Mouse (Mus musculus): ENCODE measurements around the gene Pdlim1. TPM values are rescaled to one million over a fixed set of nuclear protein-coding genes. Genes with fewer than 3 reads are reported as not detected.
A peak's percentile ranks its signal among the peaks of the same experiment; 100 is the strongest.
"Not testable (repeated sequence)": the region's sequence is repeated elsewhere in the genome, so short reads cannot be mapped to it uniquely, and the experiment has no call there.

Pdlim1 gene
- polyA plus RNA-seq, 1 experiment from 2014 or later = 122 TPM

GRCm38 (mm10) chr19:40231074-40231738, 40.4 kb downstream of the Pdlim1 start:
- no peaks in the 10 kb centered on the region for H3K4me1 ChIP-seq
- WGBS = 82% methylated on average over 13 of the region's 13 CpGs
- peaks cover 11% of the 10 kb centered on the region for H3K36me3 ChIP-seq (replicated peaks)
- peak; percentile 17 for DNase-seq (ENCODE audit: low spot score)
- no peak overlapping the region for H3K4me3 ChIP-seq
- no peaks in the 10 kb centered on the region for H3K27me3 ChIP-seq (replicated peaks; ENCODE audit: low read depth, poor library complexity, severe bottlenecking)
- H3K9me3 ChIP-seq = no peaks in the 10 kb centered on the region
- H3K27ac ChIP-seq (replicated peaks) = no peak overlapping the region

GRCm38 (mm10) chr19:40226516-40227151, 45.0 kb downstream of the Pdlim1 start:
- no peaks in the 10 kb centered on the region for H3K9me3 ChIP-seq
- H3K27me3 ChIP-seq (replicated peaks; ENCODE audit: low read depth, poor library complexity, severe bottlenecking) = no peaks in the 10 kb centered on the region
- WGBS = 86% methylated on average over 12 of the region's 12 CpGs
- H3K4me3 ChIP-seq = no peak overlapping the region
- no peak overlapping the region for H3K27ac ChIP-seq (replicated peaks)
- H3K36me3 ChIP-seq (replicated peaks) = peaks cover 24% of the 10 kb centered on the region
- H3K4me1 ChIP-seq = no peaks in the 10 kb centered on the region
- no peak for DNase-seq (ENCODE audit: low spot score)

GRCm38 (mm10) chr19:40225761-40226110, 45.9 kb downstream of the Pdlim1 start:
- Histone ChIP-seq H3K4me3 (no peak overlapping the region), H3K27me3 (replicated peaks; ENCODE audit: low read depth, poor library complexity, severe bottlenecking) (no peaks in the 10 kb centered on the region), H3K27ac (replicated peaks) (no peak overlapping the region), H3K9me3 (no peaks in the 10 kb centered on the region), H3K4me1 (no peaks in the 10 kb centered on the region), H3K36me3 (replicated peaks) (peaks cover 24% of the 10 kb centered on the region)
- DNase-seq (ENCODE audit: low spot score) = no peak
- 71% methylated on average over 5 of the region's 5 CpGs for WGBS

GRCm38 (mm10) chr19:40225102-40225760, 46.4 kb downstream of the Pdlim1 start:
- DNase-seq (ENCODE audit: low spot score) = peak; percentile 74
- Histone ChIP-seq H3K36me3 (replicated peaks) (peaks cover 24% of the 10 kb centered on the region), H3K27ac (replicated peaks) (no peak overlapping the region), H3K4me1 (no peaks in the 10 kb centered on the region), H3K27me3 (replicated peaks; ENCODE audit: low read depth, poor library complexity, severe bottlenecking) (no peaks in the 10 kb centered on the region), H3K9me3 (no peaks in the 10 kb centered on the region), H3K4me3 (no peak overlapping the region)
- 75% methylated on average over 5 of the region's 5 CpGs for WGBS

GRCm38 (mm10) chr19:40222307-40222706, 49.3 kb downstream of the Pdlim1 start:
- not testable (repeated sequence) for H3K27ac ChIP-seq (replicated peaks); H3K27me3 ChIP-seq (replicated peaks; ENCODE audit: low read depth, poor library complexity, severe bottlenecking); DNase-seq (ENCODE audit: low spot score); H3K4me3 ChIP-seq; H3K4me1 ChIP-seq; H3K9me3 ChIP-seq
- H3K36me3 ChIP-seq (replicated peaks) = peaks cover 13% of the 10 kb centered on the region
- 91% methylated on average over 9 of the region's 9 CpGs for WGBS

GRCm38 (mm10) chr19:40220878-40221277, 50.8 kb downstream of the Pdlim1 start:
- 84% methylated on average over 5 of the region's 5 CpGs for WGBS
- peaks cover 13% of the 10 kb centered on the region for H3K36me3 ChIP-seq (replicated peaks)
- no peak for DNase-seq (ENCODE audit: low spot score)

GRCm38 (mm10) chr19:40202947-40203346, 68.7 kb downstream of the Pdlim1 start:
- H3K36me3 ChIP-seq (replicated peaks); DNase-seq (ENCODE audit: low spot score); H3K9me3 ChIP-seq; H3K27me3 ChIP-seq (replicated peaks; ENCODE audit: low read depth, poor library complexity, severe bottlenecking); H3K4me3 ChIP-seq; H3K4me1 ChIP-seq; H3K27ac ChIP-seq (replicated peaks): not testable (repeated sequence)
- WGBS = 67% methylated on average over 4 of the region's 4 CpGs

More at GRCm38 (mm10) chr19:40220878-40221277, 50.8 kb downstream of the Pdlim1 start:
- Histone ChIP-seq H3K27ac (replicated peaks) (no peak overlapping the region), H3K9me3 (no peaks in the 10 kb centered on the region), H3K27me3 (replicated peaks; ENCODE audit: low read depth, poor library complexity, severe bottlenecking) (no peaks in the 10 kb centered on the region), H3K4me1 (no peaks in the 10 kb centered on the region), H3K4me3 (no peak overlapping the region)

- Histone ChIP-seq H3K27me3 (replicated peaks; ENCODE audit: low read depth, poor library complexity, severe bottlenecking) (no peaks in the 10 kb centered on the region), H3K36me3 (replicated peaks) (no peaks in the 10 kb centered on the region), H3K27ac (replicated peaks) (no peak overlapping the region), H3K4me3 (no peak overlapping the region), H3K4me1 (no peaks in the 10 kb centered on the region), H3K9me3 (no peaks in the 10 kb centered on the region)
- WGBS = 91% methylated on average over 10 of the region's 10 CpGs
- DNase-seq (ENCODE audit: low spot score) = no peak
Measured at GRCm38 (mm10) chr19:40190596-40190995, 81.0 kb downstream of the Pdlim1 start.

- Histone ChIP-seq H3K9me3 (no peaks in the 10 kb centered on the region), H3K36me3 (replicated peaks) (no peaks in the 10 kb centered on the region), H3K4me1 (no peaks in the 10 kb centered on the region), H3K4me3 (no peak within 1 kb of the TSS), H3K27ac (replicated peaks) (no peak within 1 kb of the TSS), H3K27me3 (replicated peaks; ENCODE audit: low read depth, poor library complexity, severe bottlenecking) (no peaks in the 10 kb centered on the region)
- no peak for DNase-seq (ENCODE audit: low spot score)
- WGBS = 79% methylated on average over 5 of the region's 5 CpGs
Measured at GRCm38 (mm10) chr19:40187160-40187559, 84.5 kb downstream of the Pdlim1 start, which contains the start of gene Cyp2c70. Gene Cyp2c70, minus strand, starts transcription at chr19:40187333.

- Histone ChIP-seq H3K36me3 (replicated peaks) (no peaks in the 10 kb centered on the region), H3K4me3 (no peak overlapping the region), H3K27ac (replicated peaks) (no peak overlapping the region), H3K27me3 (replicated peaks; ENCODE audit: low read depth, poor library complexity, severe bottlenecking) (no peaks in the 10 kb centered on the region), H3K4me1 (no peaks in the 10 kb centered on the region), H3K9me3 (no peaks in the 10 kb centered on the region)
- DNase-seq (ENCODE audit: low spot score) = no peak
- WGBS = 95% methylated on average over 5 of the region's 5 CpGs
Measured at GRCm38 (mm10) chr19:40183600-40183999, 88.0 kb downstream of the Pdlim1 start.

- H3K36me3 ChIP-seq (replicated peaks) = no peaks in the 10 kb centered on the region
- WGBS = 86% methylated on average over 4 of the region's 4 CpGs
- no peaks in the 10 kb centered on the region for H3K9me3 ChIP-seq
- no peaks in the 10 kb centered on the region for H3K27me3 ChIP-seq (replicated peaks; ENCODE audit: low read depth, poor library complexity, severe bottlenecking)
- H3K4me3 ChIP-seq = no peak overlapping the region
- H3K27ac ChIP-seq (replicated peaks) = no peak overlapping the region
- no peak for DNase-seq (ENCODE audit: low spot score)
- no peaks in the 10 kb centered on the region for H3K4me1 ChIP-seq
Measured at GRCm38 (mm10) chr19:40178311-40178710, 93.3 kb downstream of the Pdlim1 start.
